Mouse (Mus musculus) right cerebral cortex, postnatal 25 days (tissue): Measurements from ENCODE around the gene Nkx6-2.

Experiments
- DNase-seq: peaks from one replicate; pipeline ENCODE4 v3.0.0; 2022

The Nkx6-2 gene

DNA sequence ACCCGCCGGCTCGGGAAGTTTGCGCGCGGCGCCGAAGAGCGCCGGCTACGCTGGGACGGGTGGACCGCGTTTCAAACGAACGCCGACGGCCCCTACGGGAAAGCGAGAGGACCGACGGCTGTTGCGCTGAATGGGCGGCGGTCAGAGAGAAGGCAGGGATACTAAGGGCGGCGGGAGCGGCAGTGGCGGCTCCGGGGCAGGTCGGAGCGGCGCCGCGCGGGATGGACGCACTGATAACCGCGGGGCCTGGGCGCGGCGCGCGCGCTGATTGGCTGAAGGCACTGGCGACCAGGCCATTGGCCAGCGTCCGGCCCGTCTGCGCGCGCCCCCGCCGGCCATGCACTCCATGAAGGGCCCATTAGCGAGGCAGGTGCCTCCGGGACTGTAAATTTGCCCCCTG is at the start of gene Nkx6-2:
Gene Nkx6-2, minus strand, starts transcription at position 203 of the 400 bp plus-strand sequence.
- DNase-seq: no peak

- no peak for DNase-seq
Observed at GRCm38 (mm10) chr7:139625156-139625555, 42.6 kb upstream of the Nkx6-2 start.

GRCm38 (mm10) chr7:139622568-139622967 is 40.0 kb upstream of the Nkx6-2 start:
- no peak for DNase-seq

- peak; percentile 63 for DNase-seq
Observed at GRCm38 (mm10) chr7:139615767-139616766, 33.5 kb upstream of the Nkx6-2 start.

GRCm38 (mm10) chr7:139610328-139610727 is 27.7 kb upstream of the Nkx6-2 start:
- no peak for DNase-seq

- no peak for DNase-seq
Observed at GRCm38 (mm10) chr7:139595862-139596261, 13.3 kb upstream of the Nkx6-2 start.

- DNase-seq: no peak
Observed at GRCm38 (mm10) chr7:139595311-139595710, 12.7 kb upstream of the Nkx6-2 start.

GRCm38 (mm10) chr7:139591311-139591710 is 8.7 kb upstream of the Nkx6-2 start:
- DNase-seq: no peak

DNA sequence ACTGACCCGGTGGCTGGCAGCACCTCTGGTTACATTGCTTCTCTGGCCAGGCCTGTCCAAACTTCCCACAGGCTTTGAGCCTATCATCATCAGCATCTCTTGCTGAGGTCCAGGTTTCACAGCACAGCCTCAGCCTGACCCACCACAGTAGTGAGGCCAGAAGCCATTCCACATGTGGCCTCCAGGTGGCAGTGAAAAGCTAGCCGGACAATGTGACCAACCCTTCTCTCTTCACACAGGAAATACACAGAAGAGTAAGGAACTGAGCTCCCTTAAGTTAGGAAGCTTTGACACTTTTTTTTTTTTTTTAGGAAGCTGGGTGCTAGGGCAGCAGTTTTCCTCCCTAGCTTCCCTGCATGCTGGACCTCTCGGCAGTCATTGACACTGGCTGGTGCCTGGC is 7.7 kb upstream of the Nkx6-2 start:
- no peak for DNase-seq

GRCm38 (mm10) chr7:139587919-139588318 is 5.3 kb upstream of the Nkx6-2 start:
- DNase-seq: no peak

DNA sequence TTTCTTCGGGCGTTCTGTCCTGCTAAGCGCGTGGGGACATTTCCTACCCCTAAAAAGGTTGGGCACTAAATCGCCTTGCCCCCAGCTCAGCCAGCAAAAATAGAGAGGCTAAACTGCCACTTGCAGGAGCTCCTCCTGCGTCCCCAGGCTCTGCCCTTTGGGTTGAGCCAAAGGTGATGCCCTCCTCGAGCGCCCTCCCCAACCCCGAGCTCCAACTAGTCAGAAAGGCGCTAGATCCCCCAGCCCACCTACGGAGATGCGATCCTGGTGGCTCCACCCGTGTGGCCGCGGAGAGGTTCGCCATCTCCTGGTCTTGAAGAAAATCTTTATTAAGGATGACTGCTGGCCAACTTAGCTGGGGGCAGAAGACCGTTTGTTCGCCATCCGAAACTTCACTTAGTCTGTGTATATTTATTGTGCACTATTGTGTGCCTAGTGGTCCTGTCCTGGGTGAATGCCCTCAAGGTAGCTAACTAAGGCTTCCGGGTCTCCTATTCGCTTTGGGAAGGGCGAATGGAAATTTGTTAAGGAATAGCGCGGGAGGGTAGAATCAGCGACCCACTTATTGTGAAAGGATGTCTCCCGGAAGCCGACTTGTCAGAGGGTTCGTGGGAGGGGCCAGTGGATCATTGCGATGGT is 2.7 kb upstream of the Nkx6-2 start:
- no peak for DNase-seq

GRCm38 (mm10) chr7:139584221-139585175 is 1.9 kb upstream of the Nkx6-2 start:
- no peak for DNase-seq

- no peak for DNase-seq
Observed at GRCm38 (mm10) chr7:139583094-139583737, 619 bp upstream of the Nkx6-2 start.

DNA sequence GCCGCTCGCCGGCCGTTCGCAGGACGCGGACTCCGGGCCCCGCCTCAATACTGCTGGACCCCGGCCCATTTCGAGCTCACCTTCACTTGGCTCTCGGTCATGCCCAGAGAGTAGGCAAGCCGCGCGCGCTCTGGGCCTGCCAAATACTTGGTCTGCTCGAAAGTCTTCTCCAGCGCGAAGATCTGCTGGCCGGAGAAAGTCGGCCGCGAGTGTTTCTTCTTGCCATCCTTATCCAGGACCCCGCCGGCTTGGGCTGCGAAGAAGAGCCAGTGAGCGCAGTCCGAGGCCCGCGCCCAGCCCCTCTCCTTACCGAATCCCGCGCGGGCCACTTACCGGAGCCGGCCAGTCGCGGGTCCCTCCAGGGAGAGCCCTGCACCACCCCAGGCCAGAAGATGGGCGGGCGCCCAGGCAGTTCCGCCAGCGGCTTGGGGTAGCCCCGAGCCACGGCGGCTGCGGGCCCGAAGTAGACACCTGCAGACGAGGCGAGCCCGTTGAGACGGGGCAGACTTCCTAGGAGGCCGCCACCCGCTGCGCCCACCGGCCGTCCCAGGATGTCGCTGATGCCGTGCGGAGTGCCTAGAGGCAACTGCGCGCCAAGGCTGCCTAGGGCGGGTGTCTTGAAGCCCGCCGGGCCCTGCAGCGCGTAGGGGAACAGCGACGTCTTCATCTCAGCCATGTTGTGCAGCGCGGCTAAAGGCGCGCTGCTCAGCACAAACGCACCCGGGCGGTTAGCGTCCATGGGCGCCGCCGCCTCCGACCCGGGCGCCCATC is 611 bp downstream of the Nkx6-2 start:
- no peak for DNase-seq

GRCm38 (mm10) chr7:139580851-139581775 is 1.5 kb downstream of the Nkx6-2 start:
- DNase-seq: peak; percentile 22

GRCm38 (mm10) chr7:139579261-139579905 is 3.2 kb downstream of the Nkx6-2 start:
- DNase-seq: no peak

GRCm38 (mm10) chr7:139576064-139576686 is 6.4 kb downstream of the Nkx6-2 start:
- DNase-seq: no peak

DNA sequence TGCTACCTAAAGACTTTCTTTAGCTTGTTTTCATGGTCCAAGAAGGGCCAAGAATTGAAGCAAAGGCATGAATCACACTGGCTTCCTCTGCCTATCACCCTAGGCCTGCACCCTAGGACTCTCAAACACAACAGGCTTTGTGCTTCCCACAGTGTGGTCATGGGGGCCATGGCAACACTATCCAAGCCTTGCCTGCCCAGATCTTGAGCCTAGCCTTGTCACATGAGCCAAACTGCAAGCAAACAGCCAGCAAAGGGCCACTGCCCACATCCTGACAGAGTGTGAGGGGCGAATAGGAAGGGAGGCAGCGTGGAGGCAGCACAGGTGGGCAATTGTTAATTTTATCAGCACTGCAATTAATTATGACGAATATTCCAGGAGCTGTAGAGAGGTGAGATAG is 9.9 kb downstream of the Nkx6-2 start:
- DNase-seq: no peak

- DNase-seq: no peak
Observed at GRCm38 (mm10) chr7:139570788-139571187, 11.8 kb downstream of the Nkx6-2 start.
